Mouse (Mus musculus) retina, postnatal 1 day (tissue): ENCODE measurements around the gene Ttc7.

ENCODE experiments used
- DNase-seq: peaks from one replicate; pipeline ENCODE4 v3.0.0-alpha.2; 2012

Gene Ttc7

GRCm38 (mm10) chr17:87339122-87339521 lies 56.4 kb downstream of the Ttc7 start:
- DNase-seq = no peak

- no peak for DNase-seq
These were observed 60.5 kb downstream of the Ttc7 start for GRCm38 (mm10) chr17:87343060-87343703.

- no peak for DNase-seq
These were observed 62.0 kb downstream of the Ttc7 start for GRCm38 (mm10) chr17:87344441-87345251.

- DNase-seq = no peak
These were observed 62.5 kb downstream of the Ttc7 start for GRCm38 (mm10) chr17:87345252-87345593.

GRCm38 (mm10) chr17:87348353-87348752 lies 65.7 kb downstream of the Ttc7 start:
- DNase-seq = no peak

GRCm38 (mm10) chr17:87349069-87349468 lies 66.4 kb downstream of the Ttc7 start:
- DNase-seq = no peak

- DNase-seq = no peak
These were observed 66.9 kb downstream of the Ttc7 start for GRCm38 (mm10) chr17:87349575-87349974.

- DNase-seq = no peak
These were observed 68.0 kb downstream of the Ttc7 start for GRCm38 (mm10) chr17:87350471-87351240.

- DNase-seq = no peak
These were observed 68.8 kb downstream of the Ttc7 start for GRCm38 (mm10) chr17:87351241-87352105.

- DNase-seq = no peak
These were observed 69.6 kb downstream of the Ttc7 start for GRCm38 (mm10) chr17:87352106-87352897.

GRCm38 (mm10) chr17:87352898-87353225 lies 70.2 kb downstream of the Ttc7 start:
- no peak for DNase-seq

- no peak for DNase-seq
These were observed 71.1 kb downstream of the Ttc7 start for GRCm38 (mm10) chr17:87353745-87354320.

GRCm38 (mm10) chr17:87355456-87355855 lies 72.8 kb downstream of the Ttc7 start:
- DNase-seq = no peak

GRCm38 (mm10) chr17:87356261-87356660 lies 73.6 kb downstream of the Ttc7 start:
- DNase-seq = no peak

GRCm38 (mm10) chr17:87357506-87357905 lies 74.8 kb downstream of the Ttc7 start:
- no peak for DNase-seq

GRCm38 (mm10) chr17:87361132-87361531 lies 78.4 kb downstream of the Ttc7 start:
- DNase-seq = peak; percentile 60

- DNase-seq = no peak
These were observed 81.4 kb downstream of the Ttc7 start for GRCm38 (mm10) chr17:87364108-87364507.

GRCm38 (mm10) chr17:87365268-87365667 lies 82.6 kb downstream of the Ttc7 start:
- DNase-seq = no peak

- no peak for DNase-seq
These were observed 83.8 kb downstream of the Ttc7 start for GRCm38 (mm10) chr17:87366520-87366919.

GRCm38 (mm10) chr17:87367228-87367627 lies 84.5 kb downstream of the Ttc7 start:
- no peak for DNase-seq

GRCm38 (mm10) chr17:87367640-87368039 lies 85.0 kb downstream of the Ttc7 start:
- no peak for DNase-seq

GRCm38 (mm10) chr17:87368481-87368880 lies 85.8 kb downstream of the Ttc7 start:
- no peak for DNase-seq
